Mouse (Mus musculus): ENCODE measurements around the gene Syp. TPM values are rescaled to one million over a fixed set of nuclear protein-coding genes. Genes with fewer than 3 reads are reported as not detected.
A peak's percentile ranks its signal among the peaks of the same experiment; 100 is the strongest.

The Syp gene
- polyA plus RNA-seq, 1 experiment from 2014 or later = 1.3 TPM

GRCm38 (mm10) chrX:7661086-7661485 is 22.8 kb downstream of the Syp start:
- Histone ChIP-seq H3K27ac (no peak overlapping the region), H3K9ac (ENCODE audit: low read depth, low read length) (no peak overlapping the region), H3K27me3 (ENCODE audit: insufficient read depth, low read length) (no peaks in the 10 kb centered on the region), H3K9me3 (replicated peaks; ENCODE audit: low read length) (no peaks in the 10 kb centered on the region), H3K36me3 (ENCODE audit: insufficient read depth, low read length) (0 out of 2 replicates have a peak, but pooled peaks cover 3% of the 10 kb centered on the region), H3K4me2 (ENCODE audit: low read length) (no peak overlapping the region), H3K4me1 (replicated peaks; ENCODE audit: insufficient read depth, low read length) (0 out of 2 replicates have a peak, but pooled peaks cover 4% of the 10 kb centered on the region), H3K4me3 (replicated peaks; ENCODE audit: low read depth, low read length) (no peak overlapping the region)
- DNase-seq (ENCODE audit: low spot score) (no peak), ATAC-seq (replicated peaks; ENCODE audit: low FRiP score, low read depth) (no peak)
- WGBS = 69% methylated on average over 4 of the region's 4 CpGs
- no peak for TF ChIP-seq CTCF (IDR thresholded peaks at IDR 0.05; ENCODE audit: low read depth)

- no peak for TF ChIP-seq CTCF (IDR thresholded peaks at IDR 0.05; ENCODE audit: low read depth)
- DNase-seq (ENCODE audit: low spot score) (no peak), ATAC-seq (replicated peaks; ENCODE audit: low FRiP score, low read depth) (no peak)
- 0 out of 2 replicates have a peak, but pooled peaks cover 4% of the 10 kb centered on the region for H3K4me1 ChIP-seq (replicated peaks; ENCODE audit: insufficient read depth, low read length)
- 0 out of 2 replicates have a peak, but pooled peaks cover 7% of the 10 kb centered on the region for H3K36me3 ChIP-seq (ENCODE audit: insufficient read depth, low read length)
- H3K27ac ChIP-seq = no peak overlapping the region
- H3K4me3 ChIP-seq (replicated peaks; ENCODE audit: low read depth, low read length) = no peak overlapping the region
- 80% methylated on average over 3 of the region's 3 CpGs for WGBS
- no peak overlapping the region for H3K4me2 ChIP-seq (ENCODE audit: low read length)
- H3K27me3 ChIP-seq (ENCODE audit: insufficient read depth, low read length) = no peaks in the 10 kb centered on the region
- no peaks in the 10 kb centered on the region for H3K9me3 ChIP-seq (replicated peaks; ENCODE audit: low read length)
- H3K9ac ChIP-seq (ENCODE audit: low read depth, low read length) = no peak overlapping the region
Observed at GRCm38 (mm10) chrX:7662936-7663335, 24.7 kb downstream of the Syp start.

GRCm38 (mm10) chrX:7664791-7665190 is 26.5 kb downstream of the Syp start:
- 84% methylated on average over 11 of the region's 11 CpGs for WGBS
- no peak overlapping the region for H3K4me2 ChIP-seq (ENCODE audit: low read length)
- TF ChIP-seq CTCF (IDR thresholded peaks at IDR 0.05; ENCODE audit: low read depth) = no peak
- DNase-seq (ENCODE audit: low spot score) = no peak
- no peaks in the 10 kb centered on the region for H3K9me3 ChIP-seq (replicated peaks; ENCODE audit: low read length)
- H3K36me3 ChIP-seq (ENCODE audit: insufficient read depth, low read length) = 0 out of 2 replicates have a peak, but pooled peaks cover 7% of the 10 kb centered on the region
- no peaks in the 10 kb centered on the region for H3K27me3 ChIP-seq (ENCODE audit: insufficient read depth, low read length)
- no peak overlapping the region for H3K27ac ChIP-seq
- H3K4me1 ChIP-seq (replicated peaks; ENCODE audit: insufficient read depth, low read length) = no peaks in the 10 kb centered on the region
- no peak for ATAC-seq (replicated peaks; ENCODE audit: low FRiP score, low read depth)
- H3K9ac ChIP-seq (ENCODE audit: low read depth, low read length) = no peak overlapping the region
- no peak overlapping the region for H3K4me3 ChIP-seq (replicated peaks; ENCODE audit: low read depth, low read length)

GRCm38 (mm10) chrX:7665739-7666502 is 27.6 kb downstream of the Syp start:
- Histone ChIP-seq H3K36me3 (ENCODE audit: insufficient read depth, low read length) (0 out of 2 replicates have a peak, but pooled peaks cover 7% of the 10 kb centered on the region), H3K9me3 (replicated peaks; ENCODE audit: low read length) (no peaks in the 10 kb centered on the region), H3K4me2 (ENCODE audit: low read length) (no peak overlapping the region), H3K9ac (ENCODE audit: low read depth, low read length) (no peak overlapping the region), H3K27me3 (ENCODE audit: insufficient read depth, low read length) (no peaks in the 10 kb centered on the region), H3K27ac (no peak overlapping the region), H3K4me3 (replicated peaks; ENCODE audit: low read depth, low read length) (no peak overlapping the region), H3K4me1 (replicated peaks; ENCODE audit: insufficient read depth, low read length) (no peaks in the 10 kb centered on the region)
- ATAC-seq (replicated peaks; ENCODE audit: low FRiP score, low read depth) (no peak), DNase-seq (ENCODE audit: low spot score) (no peak)
- TF ChIP-seq CTCF (IDR thresholded peaks at IDR 0.05; ENCODE audit: low read depth) = no peak
- 74% methylated on average over 21 of the region's 21 CpGs for WGBS

- whole genome bisulfite sequencing = 26% methylated on average over 10 of the region's 19 CpGs
- Histone ChIP-seq H3K4me2 (ENCODE audit: low read length) (peak overlapping the region; percentile 55), H3K27me3 (ENCODE audit: insufficient read depth, low read length) (no peaks in the 10 kb centered on the region), H3K4me1 (replicated peaks; ENCODE audit: insufficient read depth, low read length) (0 out of 2 replicates have a peak, but pooled peaks cover 4% of the 10 kb centered on the region), H3K27ac (peak overlapping the region; percentile 79), H3K9ac (ENCODE audit: low read depth, low read length) (peak overlapping the region; percentile 59), H3K9me3 (replicated peaks; ENCODE audit: low read length) (no peaks in the 10 kb centered on the region), H3K36me3 (ENCODE audit: insufficient read depth, low read length) (0 out of 2 replicates have a peak, but pooled peaks cover 3% of the 10 kb centered on the region), H3K4me3 (replicated peaks; ENCODE audit: low read depth, low read length) (peak overlapping the region; percentile 48)
- DNase-seq (ENCODE audit: low spot score) (peak; percentile 50), ATAC-seq (replicated peaks; ENCODE audit: low FRiP score, low read depth) (peak; percentile 70)
- TF ChIP-seq CTCF (IDR thresholded peaks at IDR 0.05; ENCODE audit: low read depth) = no peak
Observed at GRCm38 (mm10) chrX:7670390-7670881, 32.2 kb downstream of the Syp start.

- WGBS = 29% methylated on average over 35 of the region's 36 CpGs
- DNase-seq (ENCODE audit: low spot score) (no peak), ATAC-seq (replicated peaks; ENCODE audit: low FRiP score, low read depth) (peak; percentile 53)
- Histone ChIP-seq H3K9ac (ENCODE audit: low read depth, low read length) (peak within 1 kb of the TSS; percentile 59), H3K4me2 (ENCODE audit: low read length) (peak within 1 kb of the TSS; percentile 55), H3K4me1 (replicated peaks; ENCODE audit: insufficient read depth, low read length) (0 out of 2 replicates have a peak, but pooled peaks cover 4% of the 10 kb centered on the region), H3K27ac (peak within 1 kb of the TSS; percentile 79), H3K9me3 (replicated peaks; ENCODE audit: low read length) (no peaks in the 10 kb centered on the region), H3K36me3 (ENCODE audit: insufficient read depth, low read length) (0 out of 2 replicates have a peak, but pooled peaks cover 3% of the 10 kb centered on the region), H3K4me3 (replicated peaks; ENCODE audit: low read depth, low read length) (peak within 1 kb of the TSS; percentile 48), H3K27me3 (ENCODE audit: insufficient read depth, low read length) (no peaks in the 10 kb centered on the region)
- TF ChIP-seq CTCF (IDR thresholded peaks at IDR 0.05; ENCODE audit: low read depth) = no peak
Observed at GRCm38 (mm10) chrX:7670921-7671623, 32.8 kb downstream of the Syp start, which contains the start of gene Plp2. Gene Plp2 (minus strand): TSS chrX:7671390.
